Mouse (Mus musculus) ovary, postnatal 10 days (tissue): Measurements from ENCODE around the gene Raver2.
"Not testable (repeated sequence)": the region's sequence is repeated elsewhere in the genome, so short reads cannot be mapped to it uniquely, and the experiment has no call there.

ENCODE experiments used
- DNase-seq: peaks from one replicate; pipeline ENCODE4 v3.0.0; 2022; ENCODE audit warnings: low spot score

The Raver2 gene

DNA sequence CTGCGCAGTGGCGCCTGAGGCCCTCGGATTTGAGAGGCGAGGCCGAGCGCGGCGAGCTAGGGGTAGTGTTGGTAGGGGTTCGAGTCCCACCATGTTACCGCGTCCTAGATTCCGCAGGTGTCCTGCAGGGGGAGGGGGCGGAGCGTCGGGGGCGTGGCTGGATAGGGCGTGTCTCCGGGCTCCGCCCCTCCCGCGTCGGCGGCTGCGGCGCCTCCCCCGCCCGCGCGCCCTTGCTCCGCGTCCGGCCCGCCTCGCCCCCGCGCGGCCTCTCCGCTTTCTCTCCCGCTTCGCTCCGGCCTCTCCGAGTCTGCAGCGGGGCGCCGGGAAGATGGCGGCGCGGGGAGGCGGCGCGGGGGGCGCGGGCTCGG lies at the start of gene Raver2:
Raver2 (plus strand) TSS at position 198 of the 368 bp plus-strand sequence.
- peak; percentile 15 for DNase-seq

- no peak for DNase-seq
Observed at GRCm38 (mm10) chr4:101020596-101020995, 48.2 kb upstream of the Raver2 start, which contains the start of gene Gm10577. Gm10577 (minus strand) TSS chr4:101020696.

GRCm38 (mm10) chr4:101026566-101026965 lies 42.2 kb upstream of the Raver2 start:
- no peak for DNase-seq

GRCm38 (mm10) chr4:101026995-101027394 lies 41.8 kb upstream of the Raver2 start:
- no peak for DNase-seq

- no peak for DNase-seq
Observed at GRCm38 (mm10) chr4:101027852-101028411, 40.9 kb upstream of the Raver2 start.

DNA sequence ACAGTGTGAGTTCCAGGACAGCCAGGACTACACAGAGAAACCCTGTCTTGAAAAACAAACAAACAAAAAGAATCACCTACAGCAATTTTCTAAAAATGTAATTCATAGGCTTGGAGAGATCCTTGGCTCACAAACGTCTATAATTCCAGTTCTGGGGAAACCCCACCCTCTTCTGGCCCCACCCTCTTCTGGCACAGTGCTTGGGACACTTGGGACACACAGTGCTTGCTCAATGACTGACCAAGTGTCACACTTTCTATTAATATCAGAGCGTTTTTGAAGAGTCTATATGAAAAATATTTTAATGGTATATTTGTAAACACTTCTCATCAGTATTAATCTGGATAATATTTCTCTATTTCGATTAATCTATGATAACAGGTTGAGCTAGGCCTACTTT lies 35.7 kb upstream of the Raver2 start:
- no peak for DNase-seq

DNA sequence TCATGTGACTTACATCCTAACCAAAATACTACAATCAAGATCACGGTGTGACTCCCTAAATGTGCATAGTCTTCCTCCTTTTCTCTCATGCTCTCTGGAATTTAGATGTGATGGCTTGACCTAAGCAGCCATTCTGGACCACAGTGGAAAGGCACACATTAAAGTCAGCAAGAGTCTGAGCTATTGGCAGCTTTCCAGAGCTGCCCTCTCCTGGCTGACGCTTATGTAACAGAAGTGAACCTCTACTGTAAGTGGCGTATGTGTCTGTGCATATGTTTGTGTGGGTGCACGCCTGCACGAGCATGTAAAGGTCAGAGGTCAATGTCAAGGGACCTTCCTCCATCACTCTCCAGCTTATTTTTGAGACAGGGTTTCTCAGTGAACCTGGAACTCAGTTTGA lies 33.7 kb upstream of the Raver2 start:
- no peak for DNase-seq

- no peak for DNase-seq
Observed at GRCm38 (mm10) chr4:101037156-101037555, 31.6 kb upstream of the Raver2 start.

DNA sequence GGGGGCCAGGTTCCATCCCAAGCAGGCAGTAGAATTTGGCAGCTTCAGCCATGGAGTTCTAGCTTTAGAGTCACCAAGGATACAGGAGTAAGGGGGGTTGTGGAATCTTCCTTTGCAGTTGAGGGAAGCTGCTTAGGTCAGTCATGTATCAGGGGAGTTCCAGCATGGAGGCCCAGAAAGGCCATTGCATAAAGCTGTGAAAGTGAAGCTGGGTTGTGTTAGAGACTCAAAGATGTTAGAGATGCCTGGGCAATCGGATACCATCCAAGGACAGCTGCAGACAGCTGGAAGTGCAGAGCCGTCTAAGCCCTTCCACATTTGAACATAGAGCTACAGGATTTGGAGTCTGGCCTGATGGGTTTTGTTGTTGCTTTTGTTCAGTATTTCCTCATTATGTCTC lies 25.1 kb upstream of the Raver2 start:
- no peak for DNase-seq

GRCm38 (mm10) chr4:101044149-101044548 lies 24.6 kb upstream of the Raver2 start:
- DNase-seq, result no peak

GRCm38 (mm10) chr4:101046576-101046975 lies 22.2 kb upstream of the Raver2 start:
- DNase-seq, result no peak

GRCm38 (mm10) chr4:101062146-101062545 lies 6.6 kb upstream of the Raver2 start:
- DNase-seq, result no peak

DNA sequence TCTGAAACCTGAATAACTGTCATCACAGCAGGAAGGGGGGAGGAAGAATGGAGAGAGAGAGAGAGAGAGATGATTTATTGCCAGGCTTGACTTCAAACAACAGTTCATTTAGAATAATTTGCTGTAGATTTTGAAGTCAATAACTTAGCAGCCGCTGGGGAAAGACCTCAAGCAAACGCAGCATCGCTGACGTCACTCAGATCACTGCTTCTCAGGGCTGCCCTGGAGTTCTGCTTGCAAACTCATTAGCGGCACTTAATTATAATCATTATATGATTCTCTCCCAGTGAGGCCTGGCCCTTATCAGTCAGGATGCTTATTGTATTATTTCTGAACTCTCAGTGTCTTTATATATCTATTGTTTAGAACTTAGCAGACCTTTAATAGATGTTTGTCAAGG lies 2.4 kb upstream of the Raver2 start:
- DNase-seq, result no peak

- peak; percentile 31 for DNase-seq
Observed at GRCm38 (mm10) chr4:101069154-101069971, 580 bp downstream of the Raver2 start.

DNA sequence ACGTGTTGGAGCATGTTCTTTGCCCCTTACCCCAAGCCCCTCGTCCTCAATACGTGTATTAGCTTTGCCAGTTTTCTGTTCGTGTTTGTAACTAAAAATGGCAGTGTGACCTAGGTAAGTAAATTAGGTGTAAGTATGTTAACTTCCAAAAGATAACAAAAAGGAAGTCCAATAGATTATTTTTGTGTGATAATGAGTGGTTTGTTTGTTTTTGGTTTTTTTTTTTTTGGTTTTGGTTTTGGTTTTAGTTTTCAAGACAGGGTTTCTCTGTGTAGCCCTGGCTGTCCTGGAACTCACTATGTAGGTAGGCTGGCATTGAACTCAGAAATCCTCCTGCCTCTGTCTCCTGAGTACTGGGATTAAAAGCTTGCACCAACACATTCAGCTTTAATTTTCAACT lies 2.8 kb downstream of the Raver2 start:
- no peak for DNase-seq

- DNase-seq, result no peak
Observed at GRCm38 (mm10) chr4:101076425-101076824, 7.6 kb downstream of the Raver2 start.

GRCm38 (mm10) chr4:101080016-101080415 lies 11.2 kb downstream of the Raver2 start:
- DNase-seq, result no peak

- DNase-seq, result no peak
Observed at GRCm38 (mm10) chr4:101082176-101082888, 13.5 kb downstream of the Raver2 start.

GRCm38 (mm10) chr4:101084863-101085262 lies 16.1 kb downstream of the Raver2 start:
- DNase-seq, result no peak

- DNase-seq, result no peak
Observed at GRCm38 (mm10) chr4:101086040-101086439, 17.3 kb downstream of the Raver2 start.

DNA sequence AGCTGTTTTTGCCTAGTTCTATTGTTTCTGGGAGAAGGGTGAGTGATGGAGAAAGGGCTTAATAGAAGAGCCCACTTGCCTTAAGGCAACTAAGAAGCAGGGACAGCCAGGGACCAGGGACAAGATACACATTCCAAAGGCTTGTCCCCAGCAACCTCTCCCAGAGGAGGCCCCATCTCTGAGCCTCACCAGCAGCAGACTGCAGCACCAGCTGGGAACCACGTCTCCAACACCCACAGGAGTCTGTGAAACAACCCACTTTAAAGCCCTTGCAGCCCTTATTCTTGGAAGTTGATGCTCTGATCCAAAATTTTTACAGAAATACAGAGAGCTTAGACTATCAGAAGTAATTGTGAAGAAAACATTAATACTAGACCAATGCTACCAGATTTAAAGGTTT lies 18.9 kb downstream of the Raver2 start:
- no peak for DNase-seq

DNA sequence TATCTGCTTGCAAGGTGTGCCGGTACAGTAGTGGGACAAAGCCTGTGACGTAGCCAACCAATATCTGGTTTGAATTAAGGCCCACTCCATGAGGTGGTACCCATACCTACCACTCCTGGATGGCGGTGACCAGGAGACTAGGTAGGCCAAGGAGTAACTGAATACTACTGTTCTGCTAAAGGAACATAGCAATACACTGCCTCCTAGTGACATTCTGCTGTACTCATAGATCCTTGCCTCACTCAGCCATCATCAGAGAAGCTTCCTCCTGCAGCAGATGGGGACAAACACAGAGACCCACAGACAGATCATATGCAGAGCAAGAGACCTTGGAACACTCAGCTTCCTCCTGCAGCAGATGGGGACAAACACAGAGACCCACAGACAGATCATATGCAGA lies 21.8 kb downstream of the Raver2 start:
- not testable (repeated sequence) for DNase-seq

GRCm38 (mm10) chr4:101093292-101093691 lies 24.5 kb downstream of the Raver2 start:
- no peak for DNase-seq
